8 mouse cellular contexts compared by ENCODE assay signal in the genomic region with DNA sequence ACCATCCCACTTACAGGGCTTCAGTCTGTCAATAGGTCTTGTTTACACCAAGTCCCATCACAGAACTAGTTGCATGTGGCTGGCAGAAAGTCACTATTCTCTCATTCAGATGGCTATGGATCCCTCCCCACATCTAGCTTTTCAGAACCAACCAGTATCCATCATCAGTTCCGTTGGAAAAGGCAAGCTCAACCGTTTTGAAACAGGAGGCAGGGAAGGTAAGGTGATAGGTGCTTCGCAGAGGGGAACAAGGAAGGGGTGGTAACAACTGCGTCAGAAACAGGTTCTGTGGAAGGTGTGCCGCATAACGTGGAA. TPM values are rescaled to one million over a fixed set of nuclear protein-coding genes. Genes with fewer than 3 reads are reported as not detected.
DNase-seq lines count a peak whose midpoint lies in the region; ATAC-seq lines count a peak whose summit lies in the region.

No protein-coding gene starts in this region.

- ATAC-seq in kidney, embryonic 16.5 days (ENCODE audit: low FRiP score, low TSS enrichment) = no peak
- peak; percentile 63; the same call in 1 of the 2 replicates for ATAC-seq in hindbrain, embryonic 15.5 days (ENCODE audit: low FRiP score, low read depth)
- peak; percentile 59 for ATAC-seq in midbrain, embryonic 16.5 days
- ATAC-seq in erythroid progenitor cell, adult 5-6 weeks (replicated peaks; ENCODE audit: low FRiP score, poor library complexity, severe bottlenecking) = no peak

- H3K4me3 ChIP-seq in kidney, embryonic 16.5 days (ENCODE audit: low read length) = peak overlapping the region; percentile 56
- peak overlapping the region; percentile 65 for H3K4me3 ChIP-seq in brown adipose tissue, adult 24 weeks (ENCODE audit: insufficient read depth, low read depth, low read length)
- peak overlapping the region; percentile 59 for H3K4me3 ChIP-seq in hindbrain, embryonic 15.5 days
- peak overlapping the region; percentile 59 for H3K4me3 ChIP-seq in midbrain, embryonic 16.5 days (ENCODE audit: low read depth, low read length)

- H3K4me1 ChIP-seq in kidney, embryonic 16.5 days (ENCODE audit: insufficient read depth, low read length) = peaks cover 6% of the 10 kb centered on the region
- no peaks in the 10 kb centered on the region for H3K4me1 ChIP-seq in brown adipose tissue, adult 24 weeks (ENCODE audit: control insufficient read depth, insufficient read depth, insufficient read length, low read length)
- peaks cover 7% of the 10 kb centered on the region; the same call in 1 of the 2 replicates for H3K4me1 ChIP-seq in hindbrain, embryonic 15.5 days (replicated peaks)
- H3K4me1 ChIP-seq in midbrain, embryonic 16.5 days (ENCODE audit: control insufficient read depth, insufficient read depth, low read length) = peaks cover 6% of the 10 kb centered on the region; the same call in 1 of the 2 replicates

- DNase-seq in kidney, adult 8-10 months = no peak
- DNase-seq in spleen, postnatal 4 days (ENCODE audit: low spot score in 2 of 2) = no peak
- DNase-seq in right cerebral cortex, adult 18-20 months = no peak

- H3K4me2 ChIP-seq in kidney, embryonic 16.5 days (replicated peaks; ENCODE audit: low read depth, low read length) = peak overlapping the region; percentile 66
- peak overlapping the region; percentile 80 for H3K4me2 ChIP-seq in hindbrain, embryonic 15.5 days
- H3K4me2 ChIP-seq in midbrain, embryonic 16.5 days (ENCODE audit: low read length) = peak overlapping the region; percentile 78

- no peaks in the 10 kb centered on the region for H3K9me3 ChIP-seq in kidney, embryonic 16.5 days (ENCODE audit: low read length)
- no peaks in the 10 kb centered on the region for H3K9me3 ChIP-seq in hindbrain, embryonic 15.5 days
- H3K9me3 ChIP-seq in midbrain, embryonic 16.5 days (replicated peaks; ENCODE audit: control insufficient read depth, low read length, poor library complexity, severe bottlenecking) = no peaks in the 10 kb centered on the region

- H3K27ac ChIP-seq in kidney, embryonic 16.5 days (ENCODE audit: low read length) = peak overlapping the region; percentile 44
- H3K27ac ChIP-seq in brown adipose tissue, adult 24 weeks (replicated peaks; ENCODE audit: low read depth, low read length) = no peak overlapping the region
- H3K27ac ChIP-seq in hindbrain, embryonic 15.5 days (replicated peaks) = peak overlapping the region; percentile 96
- H3K27ac ChIP-seq in midbrain, embryonic 16.5 days (ENCODE audit: low read length) = peak overlapping the region; percentile 91

- peak overlapping the region; percentile 42 for H3K9ac ChIP-seq in kidney, embryonic 16.5 days (replicated peaks; ENCODE audit: low read length)
- peak overlapping the region; percentile 41 for H3K9ac ChIP-seq in hindbrain, embryonic 15.5 days
- peak overlapping the region; percentile 62 for H3K9ac ChIP-seq in midbrain, embryonic 16.5 days (ENCODE audit: low read depth, low read length)

- 5% methylated on average over 6 of the region's 6 CpGs for WGBS in kidney, embryonic 16.5 days
- 3% methylated on average over 6 of the region's 6 CpGs for WGBS in hindbrain, embryonic 15.5 days
- WGBS in midbrain, embryonic 16.5 days = 4% methylated on average over 6 of the region's 6 CpGs

- peaks cover 19% of the 10 kb centered on the region for H3K36me3 ChIP-seq in kidney, embryonic 16.5 days (ENCODE audit: insufficient read depth, low read length)
- H3K36me3 ChIP-seq in hindbrain, embryonic 15.5 days = peaks cover 20% of the 10 kb centered on the region
- H3K36me3 ChIP-seq in midbrain, embryonic 16.5 days (ENCODE audit: control insufficient read depth, insufficient read depth, low read length) = peaks cover 17% of the 10 kb centered on the region

- H3K27me3 ChIP-seq in kidney, embryonic 16.5 days (ENCODE audit: insufficient read depth, low read length) = no peaks in the 10 kb centered on the region
- no peaks in the 10 kb centered on the region for H3K27me3 ChIP-seq in hindbrain, embryonic 15.5 days
- H3K27me3 ChIP-seq in midbrain, embryonic 16.5 days (ENCODE audit: control insufficient read depth, insufficient read depth, low read depth, low read length) = no peaks in the 10 kb centered on the region

RNA-seq across cellular contexts. Expression of gene Fam161a, which starts 0.2 kb away (rescaled TPM):
- 3.2 and 3.4 TPM in 2 replicates for polyA plus RNA-seq in kidney, embryonic 16.5 days (2015; fragmentation: Nextera tagmentation; extraction: Ambion mirVana)
- polyA plus RNA-seq in brown adipose tissue, adult 24 weeks (2012; ENCODE audit: insufficient read depth, insufficient read length, missing spikeins) = 5.5 and 5.9 TPM in 2 replicates
- 4.5 and 5.8 TPM in 2 replicates for polyA plus RNA-seq in hindbrain, embryonic 15.5 days (2015; fragmentation: Nextera tagmentation; extraction: Ambion mirVana)
- 5.4 and 6.7 TPM in 2 replicates for polyA plus RNA-seq in midbrain, embryonic 16.5 days (2015; fragmentation: Nextera tagmentation; extraction: Ambion mirVana)
- total RNA-seq in erythroid progenitor cell, adult 5-6 weeks (2015; ENCODE audit: low replicate concordance) = 8.0 and 29.9 TPM in 2 replicates
- total RNA-seq in erythroid progenitor cell, adult 5-6 weeks (2017; ENCODE audit: low replicate concordance) = 6.8 and 19.2 TPM in 2 replicates

RNA-seq across cellular contexts. Expression of gene Cct4, which starts 16.8 kb away (rescaled TPM):
- polyA plus RNA-seq in kidney, embryonic 16.5 days (2015; fragmentation: Nextera tagmentation; extraction: Ambion mirVana) = 300 and 303 TPM in 2 replicates
- polyA plus RNA-seq in brown adipose tissue, adult 24 weeks (2012; ENCODE audit: insufficient read depth, insufficient read length, missing spikeins) = 98.0 and 116 TPM in 2 replicates
- polyA plus RNA-seq in hindbrain, embryonic 15.5 days (2015; fragmentation: Nextera tagmentation; extraction: Ambion mirVana) = 259 and 275 TPM in 2 replicates
- polyA plus RNA-seq in midbrain, embryonic 16.5 days (2015; fragmentation: Nextera tagmentation; extraction: Ambion mirVana) = 276 and 291 TPM in 2 replicates
- total RNA-seq in erythroid progenitor cell, adult 5-6 weeks (2015; ENCODE audit: low replicate concordance) = 104 and 114 TPM in 2 replicates
- total RNA-seq in erythroid progenitor cell, adult 5-6 weeks (2017; ENCODE audit: low replicate concordance) = 71.1 and 77.6 TPM in 2 replicates

RNA-seq across cellular contexts. Expression of gene Commd1, which starts 24.9 kb away (rescaled TPM):
- 371 and 385 TPM in 2 replicates for polyA plus RNA-seq in kidney, embryonic 16.5 days (2015; fragmentation: Nextera tagmentation; extraction: Ambion mirVana)
- 196 and 213 TPM in 2 replicates for polyA plus RNA-seq in brown adipose tissue, adult 24 weeks (2012; ENCODE audit: insufficient read depth, insufficient read length, missing spikeins)
- 245 and 261 TPM in 2 replicates for polyA plus RNA-seq in hindbrain, embryonic 15.5 days (2015; fragmentation: Nextera tagmentation; extraction: Ambion mirVana)
- polyA plus RNA-seq in midbrain, embryonic 16.5 days (2015; fragmentation: Nextera tagmentation; extraction: Ambion mirVana) = 248 and 268 TPM in 2 replicates
- 38.1 and 66.7 TPM in 2 replicates for total RNA-seq in erythroid progenitor cell, adult 5-6 weeks (2015; ENCODE audit: low replicate concordance)
- total RNA-seq in erythroid progenitor cell, adult 5-6 weeks (2017; ENCODE audit: low replicate concordance) = 30.7 and 36.3 TPM in 2 replicates

RNA-seq across cellular contexts. Expression of gene Gm28048, which starts 25.2 kb away (rescaled TPM):
- polyA plus RNA-seq in kidney, embryonic 16.5 days (2015; fragmentation: Nextera tagmentation; extraction: Ambion mirVana) = 24.4 and 24.7 TPM in 2 replicates
- polyA plus RNA-seq in brown adipose tissue, adult 24 weeks (2012; ENCODE audit: insufficient read depth, insufficient read length, missing spikeins) = 5.4 and 5.8 TPM in 2 replicates
- 3.7 and 3.9 TPM in 2 replicates for polyA plus RNA-seq in hindbrain, embryonic 15.5 days (2015; fragmentation: Nextera tagmentation; extraction: Ambion mirVana)
- polyA plus RNA-seq in midbrain, embryonic 16.5 days (2015; fragmentation: Nextera tagmentation; extraction: Ambion mirVana) = 2.9 and 5.7 TPM in 2 replicates
- total RNA-seq in erythroid progenitor cell, adult 5-6 weeks (2015; ENCODE audit: low replicate concordance) = 13.0 and 16.9 TPM in 2 replicates
- 1.6 and 13.6 TPM in 2 replicates for total RNA-seq in erythroid progenitor cell, adult 5-6 weeks (2017; ENCODE audit: low replicate concordance)

RNA-seq across cellular contexts. Expression of gene Zrsr1, which starts 35.3 kb away (rescaled TPM):
- 3.7 and 3.8 TPM in 2 replicates for polyA plus RNA-seq in kidney, embryonic 16.5 days (2015; fragmentation: Nextera tagmentation; extraction: Ambion mirVana)
- polyA plus RNA-seq in brown adipose tissue, adult 24 weeks (2012; ENCODE audit: insufficient read depth, insufficient read length, missing spikeins) = 29.4 and 32.5 TPM in 2 replicates
- polyA plus RNA-seq in hindbrain, embryonic 15.5 days (2015; fragmentation: Nextera tagmentation; extraction: Ambion mirVana) = 7.1 and 8.0 TPM in 2 replicates
- 6.1 and 7.1 TPM in 2 replicates for polyA plus RNA-seq in midbrain, embryonic 16.5 days (2015; fragmentation: Nextera tagmentation; extraction: Ambion mirVana)
- total RNA-seq in erythroid progenitor cell, adult 5-6 weeks (2015; ENCODE audit: low replicate concordance) = 27.4 and 31.0 TPM in 2 replicates
- total RNA-seq in erythroid progenitor cell, adult 5-6 weeks (2017; ENCODE audit: low replicate concordance) = 48.4 and 75.7 TPM in 2 replicates

Comparison
In these comparisons a context has a peak if more than half of its experiments do, and no peak if none do; other contexts are left out.
1. ATAC-seq: peak in hindbrain, embryonic 15.5 days (single experiment) and midbrain, embryonic 16.5 days (single experiment); none in kidney, embryonic 16.5 days (single experiment) and erythroid progenitor cell, adult 5-6 weeks (single experiment).
2. Peak in every context shown above with its lines, with median percentiles within 50 percentile points of each other: H3K4me2 ChIP-seq, H3K4me3 ChIP-seq and H3K9ac ChIP-seq.